In genomic region chr13:81131860-81132259, GRCm38 (mm10) we compare ENCODE assay signal across 14 mouse cellular contexts.
A peak's percentile ranks its signal among the peaks of the same experiment; 100 is the strongest.
DNase-seq lines count a peak whose midpoint lies in the region; ATAC-seq and TF ChIP-seq lines count a peak whose summit lies in the region.
"Had no signal": no experiment of that assay in that cellular context is flagged by ENCODE, and none has a peak within 500 bp of the region (broad histone marks: within the 10 kb centered on the region; RNA-seq: fewer than 3 reads in every experiment).

No protein-coding gene starts in this region.

- 0 out of 2 replicates have a peak, but pooled peaks have one; percentile 11 for ATAC-seq in megakaryocyte-erythroid progenitor cell, adult 5-6 weeks (replicated peaks; ENCODE audit: low FRiP score, low TSS enrichment, poor library complexity, severe bottlenecking)
- ATAC-seq: hindbrain, postnatal 0 days had no signal

- no peak overlapping the region for H3K4me3 ChIP-seq in layer of hippocampus, adult 2 months
- H3K4me3 ChIP-seq: embryonic facial prominence, embryonic 15.5 days had no signal

- DNase-seq in gastrocnemius, adult 18-20 months (ENCODE audit: low spot score) = peak; percentile 29
- DNase-seq in gastrocnemius, postnatal 14 days = no peak
- DNase-seq in testis, postnatal 14 days (ENCODE audit: low spot score) = peak; percentile 56
- no peak for DNase-seq in testis, postnatal 10 days (ENCODE audit: low spot score)
- DNase-seq in heart, postnatal 14 days = peak; percentile 45 to 51
- no peak for DNase-seq in cerebellum, postnatal 4 days (ENCODE audit: low spot score in 2 of 2)
- DNase-seq in layer of hippocampus, adult 2 months (ENCODE audit: low spot score in 2 of 2) = no peak
- DNase-seq: adrenal gland, adult 8-10 months; cerebellum, adult 2 months; kidney, postnatal 36 days; thymus, postnatal 36 days had no signal

- TF ChIP-seq CTCF in layer of hippocampus, adult 2 months (conservative IDR thresholded peaks at IDR 0.05) = no peak

- no peak overlapping the region for H3K27ac ChIP-seq in layer of hippocampus, adult 2 months
- H3K27ac ChIP-seq: embryonic facial prominence, embryonic 15.5 days; hindbrain, postnatal 0 days had no signal

- intact Hi-C loops in gastrocnemius, postnatal 14 days (cut with DNase I; ENCODE audit: low total_unique reads) = no loop called here
- intact Hi-C loops in heart, postnatal 14 days (cut with DNase I) = loop anchor here (5.0 kb wide), 1 partner anchor 35 kb away; no protein-coding TSS in a partner anchor

Comparison
In these comparisons a context has a peak if more than half of its experiments do, and no peak if none do; other contexts are left out.
1. DNase-seq: peak in gastrocnemius, adult 18-20 months (single experiment), testis, postnatal 14 days (single experiment) and heart, postnatal 14 days (2 of 2); none in gastrocnemius, postnatal 14 days (single experiment), testis, postnatal 10 days (single experiment), cerebellum, postnatal 4 days (0 of 2) and layer of hippocampus, adult 2 months (0 of 2).